Mouse (Mus musculus): ENCODE measurements at regions not wholly inside any gene's neighbourhood (a gene's known extent, or its start where the extent isn't known, plus 50 kb on each side); places are given as distances from the start of the nearest gene placed in this dataset.
"Not testable (repeated sequence)": the region's sequence is repeated elsewhere in the genome, so short reads cannot be mapped to it uniquely, and the experiment has no call there.

- no peak for DNase-seq
Observed at GRCm38 (mm10) chr10:14333344-14333743, 212.1 kb downstream of the Adgrg6 start.

- no peak for DNase-seq
Observed at GRCm38 (mm10) chr10:14332688-14333117, 212.8 kb downstream of the Adgrg6 start.

DNA sequence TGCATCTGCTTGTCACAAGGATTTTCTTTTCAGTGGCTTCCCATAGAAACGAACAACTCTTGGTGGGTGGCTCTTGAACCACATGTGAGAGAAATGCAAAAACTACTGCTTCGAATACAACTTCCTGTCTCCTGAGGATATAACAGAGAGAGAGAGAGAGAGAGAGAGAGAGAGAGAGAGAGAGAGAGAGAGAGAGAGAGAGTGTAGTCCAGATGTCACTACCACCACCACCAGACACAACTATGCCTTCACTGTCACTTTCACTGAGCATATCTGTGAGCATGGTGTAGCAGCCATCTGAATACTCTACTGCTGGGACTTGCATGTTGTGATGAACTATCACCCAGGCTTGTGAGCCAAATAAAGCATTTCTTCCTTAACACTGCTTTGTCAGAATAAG, 216.6 kb downstream of the Adgrg6 start:
- DNase-seq = no peak

DNA sequence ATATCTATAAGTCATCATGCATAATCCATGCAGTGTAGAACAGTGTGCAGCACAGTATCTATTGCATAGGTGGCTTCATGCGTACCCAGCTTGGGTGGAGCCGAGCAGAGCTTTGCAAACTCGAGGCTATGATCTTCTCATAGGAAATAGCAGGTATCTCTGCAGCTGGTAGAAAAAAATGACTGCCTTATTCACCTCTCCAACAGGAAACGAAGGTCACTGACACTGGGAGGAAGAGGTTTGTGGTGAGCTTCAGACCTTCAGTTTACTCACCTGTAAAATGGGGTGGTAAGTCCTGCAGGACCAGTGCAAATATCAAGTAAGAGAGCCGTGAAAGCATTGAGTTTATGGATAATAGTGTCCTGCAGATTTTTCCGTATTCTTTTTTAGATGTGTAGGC, 219.2 kb downstream of the Adgrg6 start:
- DNase-seq = no peak

- DNase-seq = peak; percentile 81
Observed at GRCm38 (mm10) chr10:14321503-14321902, 224.0 kb downstream of the Adgrg6 start.

GRCm38 (mm10) chr10:14315232-14315631, 230.2 kb downstream of the Adgrg6 start:
- no peak for DNase-seq

- DNase-seq = no peak
Observed at GRCm38 (mm10) chr10:14314607-14315006, 230.9 kb downstream of the Adgrg6 start.

- no peak for DNase-seq
Observed at GRCm38 (mm10) chr10:14314004-14314581, 231.4 kb downstream of the Adgrg6 start.

GRCm38 (mm10) chr10:14312959-14313358, 232.5 kb downstream of the Adgrg6 start:
- DNase-seq = no peak

DNA sequence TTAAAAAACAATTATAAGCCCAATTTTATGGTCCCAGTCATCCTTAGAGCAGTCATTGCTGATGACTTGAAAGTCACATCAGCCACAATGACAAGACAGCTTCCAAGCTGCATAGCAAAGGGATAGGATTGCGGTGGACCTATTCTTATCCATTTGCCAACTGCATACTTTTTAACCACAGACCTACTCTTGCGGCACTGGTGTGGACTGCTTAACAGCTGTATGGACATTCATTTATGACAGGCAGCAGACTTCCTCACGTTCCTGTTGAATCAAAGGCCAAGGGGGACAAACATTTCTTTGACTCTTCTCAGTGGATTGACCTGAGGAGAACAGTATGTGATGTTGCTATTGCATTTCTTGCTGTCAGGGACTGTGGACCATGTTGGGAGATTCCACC, 233.5 kb downstream of the Adgrg6 start:
- DNase-seq = no peak

DNA sequence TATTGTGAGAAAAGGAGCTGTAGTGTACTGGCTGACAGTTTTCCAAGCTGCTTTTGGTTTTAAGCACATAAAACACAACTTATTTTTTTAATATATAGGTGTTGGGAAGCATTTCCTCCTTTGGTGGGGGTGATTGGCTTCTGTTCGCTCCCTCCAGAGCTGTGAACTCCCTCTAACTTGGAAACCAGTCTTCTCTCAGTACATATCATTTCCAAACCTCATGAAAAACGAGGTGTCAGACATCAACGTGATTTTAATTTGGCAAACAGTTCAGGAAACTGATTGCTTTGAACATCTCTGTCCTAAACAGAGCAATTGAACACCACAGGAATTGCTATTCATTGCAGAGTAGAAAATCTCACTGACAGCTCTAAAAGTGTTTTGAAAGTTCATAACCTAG, 238.6 kb downstream of the Adgrg6 start:
- peak; percentile 7 for DNase-seq

DNA sequence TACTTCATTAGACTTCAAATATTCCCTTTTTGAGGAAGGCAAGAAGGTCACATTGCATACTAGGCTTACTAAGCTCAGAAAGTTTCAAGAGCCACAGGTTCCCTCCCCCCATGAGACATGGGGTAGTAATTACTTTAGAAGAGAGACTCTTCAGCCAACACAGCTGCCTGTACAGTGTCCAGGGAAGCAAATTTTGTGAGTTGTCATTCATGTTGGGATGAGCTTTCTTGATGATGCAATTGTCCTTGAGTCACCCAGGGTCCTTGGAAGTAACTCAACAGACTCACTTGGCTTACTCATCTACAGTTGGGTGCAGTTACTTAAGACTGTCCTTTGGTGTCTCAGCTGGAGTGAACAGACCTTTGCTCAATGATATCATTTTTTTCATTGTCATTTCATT, 242.0 kb downstream of the Adgrg6 start:
- DNase-seq = peak; percentile 10

DNA sequence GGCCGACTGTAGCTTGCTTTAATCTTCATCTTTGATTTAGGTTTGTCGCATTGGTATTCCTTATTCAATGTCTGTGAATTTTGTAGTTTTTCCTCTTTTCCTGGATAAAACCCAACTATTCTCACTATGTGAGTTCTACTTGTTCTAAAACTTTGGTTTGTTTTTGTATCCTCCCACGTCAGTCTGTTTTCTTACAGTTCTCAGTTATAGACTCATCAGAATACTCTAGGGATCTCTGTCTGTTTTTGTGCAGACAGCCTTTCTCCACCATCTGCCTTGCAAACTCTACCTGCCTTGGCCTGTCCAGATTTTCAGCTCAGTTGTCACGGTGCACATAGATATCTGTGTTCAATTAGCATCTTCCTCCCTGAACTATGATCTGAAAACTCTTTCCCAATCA, 249.3 kb downstream of the Adgrg6 start:
- no peak for DNase-seq

DNA sequence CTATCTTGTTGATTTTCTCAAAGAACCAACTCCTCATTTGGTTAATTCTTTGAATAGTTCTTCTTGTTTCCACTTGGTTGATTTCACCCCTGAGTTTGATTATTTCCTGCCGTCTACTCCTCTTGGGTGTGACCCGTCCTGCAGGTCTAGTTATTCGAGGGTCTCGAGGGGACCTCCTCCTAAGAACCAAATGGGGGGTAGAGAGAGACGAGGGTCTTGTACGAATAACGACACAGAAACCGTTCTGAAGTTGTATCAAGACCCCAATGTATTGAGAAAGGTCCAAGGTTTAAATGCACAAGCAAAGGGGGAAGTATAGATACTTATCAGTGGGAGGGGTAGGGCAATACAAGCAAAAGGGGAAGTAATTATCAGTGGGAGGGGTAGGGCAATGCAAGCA, 252.8 kb downstream of the Adgrg6 start:
- not testable (repeated sequence) for DNase-seq

DNA sequence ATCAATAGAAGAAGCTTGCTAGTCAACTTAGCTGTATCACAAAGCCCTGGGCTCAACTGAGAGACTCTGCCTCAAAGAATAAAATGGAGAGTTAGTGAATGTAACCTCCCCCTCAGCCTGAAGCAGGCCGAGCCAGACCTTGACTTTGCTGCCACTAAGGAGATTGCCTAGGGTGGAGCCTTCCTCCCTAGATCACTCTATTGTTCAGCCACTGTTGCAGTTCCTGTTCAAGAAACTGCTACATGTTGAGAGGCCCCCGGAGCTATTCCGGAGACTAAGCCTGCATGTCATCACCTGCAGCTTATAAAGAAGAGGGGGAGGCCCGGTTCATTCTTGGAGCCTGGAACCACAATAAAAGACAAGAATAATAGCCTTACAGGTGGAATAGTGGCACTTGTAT, 257.9 kb downstream of the Adgrg6 start:
- no peak for DNase-seq

DNA sequence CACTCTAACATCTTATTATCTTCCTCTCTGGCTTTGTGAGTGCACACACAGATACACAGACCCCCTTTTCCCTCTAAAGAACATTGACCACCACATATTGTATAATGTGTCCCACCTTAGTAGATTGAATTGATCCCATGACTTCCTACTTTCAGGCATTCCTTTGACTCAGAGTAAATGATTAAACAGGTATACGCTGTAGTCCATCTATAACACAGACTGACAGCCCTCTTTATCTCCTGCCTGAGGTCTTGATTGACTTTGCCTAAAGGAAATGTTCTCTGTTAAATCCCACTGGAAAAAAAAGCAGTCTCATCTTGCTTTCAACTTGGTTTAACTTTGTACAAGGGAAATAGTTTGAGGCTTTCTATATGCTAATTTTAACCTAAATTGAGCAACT, 268.8 kb downstream of the Adgrg6 start:
- no peak for DNase-seq

DNA sequence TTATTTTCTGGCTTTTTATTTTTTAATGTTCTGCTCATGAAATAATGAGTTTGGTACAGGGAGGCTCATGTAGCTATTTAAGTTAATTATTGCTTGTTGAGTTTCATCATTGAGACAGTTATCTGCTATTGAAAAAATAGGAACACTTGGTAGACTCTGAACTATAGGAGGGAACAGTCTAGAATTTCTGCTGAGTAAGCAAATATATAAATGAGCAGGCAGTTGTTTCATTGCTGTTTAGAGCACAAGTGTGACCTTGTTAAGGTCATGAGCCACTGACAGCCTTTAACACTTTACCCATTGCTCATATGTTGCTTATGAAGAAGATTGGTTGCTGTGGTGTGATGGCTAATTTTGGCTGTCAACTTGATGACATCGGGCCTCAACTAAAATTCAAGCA, 270.0 kb downstream of the Adgrg6 start:
- no peak for DNase-seq

- no peak for DNase-seq
Observed at GRCm38 (mm10) chr10:14270008-14270407, 275.5 kb downstream of the Adgrg6 start.

- no peak for DNase-seq
Observed at GRCm38 (mm10) chr10:14267641-14268040, 277.8 kb downstream of the Adgrg6 start.

DNA sequence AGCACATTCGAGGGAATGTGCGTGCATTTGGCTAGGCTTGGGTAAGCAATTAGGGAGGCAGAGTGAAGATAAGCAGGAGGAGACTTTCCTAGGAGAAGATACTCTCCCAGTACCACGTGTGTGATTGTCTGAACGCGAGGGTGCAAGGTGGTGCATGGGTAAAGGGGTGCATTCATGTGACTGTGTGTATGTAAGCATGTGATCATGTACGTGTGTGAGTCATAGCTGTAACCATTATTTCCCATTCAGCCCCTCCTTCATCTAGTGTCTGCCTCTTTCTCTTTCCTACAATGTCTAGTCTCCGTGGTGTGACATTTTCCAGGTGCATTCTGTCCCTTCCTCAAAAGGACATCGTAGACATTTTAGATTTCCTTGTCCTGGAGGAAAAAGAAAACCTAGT, 273.8 kb downstream of the Hivep2 start:
- DNase-seq = no peak

DNA sequence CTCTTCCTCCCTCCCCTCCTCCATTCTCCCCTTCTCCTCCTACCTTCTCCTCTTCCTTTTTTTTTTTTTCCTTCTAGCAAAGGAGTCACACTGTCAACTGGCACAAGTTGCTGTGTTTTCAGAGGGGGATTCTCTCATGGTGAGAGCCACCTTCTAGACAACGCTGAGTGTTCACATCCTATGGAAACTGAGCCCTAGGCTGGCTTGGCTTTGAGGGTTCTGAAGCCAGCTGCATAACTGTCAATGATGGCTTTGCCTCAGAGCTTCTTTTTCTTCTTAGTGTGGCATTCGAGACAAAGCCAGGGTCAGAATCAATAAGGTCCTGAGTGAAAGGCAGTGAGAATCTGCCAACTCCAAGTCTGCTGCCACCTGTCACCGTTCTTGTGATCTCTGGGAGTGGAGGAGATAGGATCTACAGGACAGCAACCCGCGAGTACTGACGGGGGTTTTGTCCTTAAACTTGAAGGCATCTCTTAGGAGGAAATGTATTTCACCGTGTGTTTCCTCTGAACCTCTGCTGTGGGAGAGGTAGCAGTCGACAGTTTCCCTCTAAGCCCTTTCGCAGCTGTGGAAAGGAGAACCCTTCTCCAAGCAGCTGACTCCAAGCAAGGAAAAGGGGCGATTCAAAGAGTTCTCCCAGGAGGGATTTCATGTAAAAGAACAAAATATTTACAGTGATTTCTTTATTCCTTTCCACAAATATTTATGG, 269.2 kb downstream of the Hivep2 start:
- DNase-seq = no peak

DNA sequence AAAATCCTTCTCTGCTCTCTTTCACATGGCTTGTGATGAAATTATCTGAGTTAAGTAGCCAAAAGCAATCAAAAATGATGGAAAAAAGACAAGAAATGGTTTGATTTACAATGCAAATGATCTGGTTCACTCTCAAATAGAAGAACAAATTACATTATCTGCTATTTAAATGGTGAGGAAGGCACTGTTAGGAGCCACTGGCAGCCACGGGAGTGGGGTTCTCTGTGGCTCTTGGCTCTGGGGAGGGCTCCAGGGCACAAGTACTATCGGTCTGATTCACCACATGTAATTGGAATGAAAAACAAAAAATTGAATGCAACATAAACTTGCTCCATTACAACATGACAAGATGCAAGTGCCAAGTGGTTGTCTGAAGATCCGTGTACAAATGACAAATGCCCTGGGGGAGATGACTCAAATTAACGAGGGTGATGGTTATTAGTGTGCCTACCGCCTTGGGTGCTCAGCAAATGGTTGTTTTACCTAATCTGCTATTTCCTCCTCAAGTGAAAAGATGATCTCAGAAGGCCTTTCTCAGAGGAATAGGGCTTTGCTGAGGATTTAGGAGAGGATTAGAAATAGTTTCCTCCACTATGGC, 268.2 kb downstream of the Hivep2 start:
- no peak for DNase-seq

DNA sequence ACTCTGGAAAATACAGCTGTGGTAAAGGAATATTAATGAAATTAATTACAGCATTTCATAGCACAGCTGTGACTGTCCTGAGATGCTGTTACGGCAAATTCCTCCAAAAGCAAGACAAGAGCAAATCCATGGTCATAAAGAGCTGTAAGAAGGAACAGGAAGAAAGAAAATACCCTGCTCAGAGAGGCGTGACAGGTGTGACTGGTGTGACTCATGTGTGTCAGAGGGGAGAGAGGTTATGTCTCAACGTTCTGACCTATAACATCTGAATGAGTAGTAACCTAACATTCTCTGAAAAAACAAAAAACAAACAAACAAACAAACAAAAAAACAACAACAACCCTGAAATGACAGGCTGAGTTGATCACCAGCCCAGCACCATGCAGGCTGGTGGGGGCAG, 267.5 kb downstream of the Hivep2 start:
- no peak for DNase-seq

DNA sequence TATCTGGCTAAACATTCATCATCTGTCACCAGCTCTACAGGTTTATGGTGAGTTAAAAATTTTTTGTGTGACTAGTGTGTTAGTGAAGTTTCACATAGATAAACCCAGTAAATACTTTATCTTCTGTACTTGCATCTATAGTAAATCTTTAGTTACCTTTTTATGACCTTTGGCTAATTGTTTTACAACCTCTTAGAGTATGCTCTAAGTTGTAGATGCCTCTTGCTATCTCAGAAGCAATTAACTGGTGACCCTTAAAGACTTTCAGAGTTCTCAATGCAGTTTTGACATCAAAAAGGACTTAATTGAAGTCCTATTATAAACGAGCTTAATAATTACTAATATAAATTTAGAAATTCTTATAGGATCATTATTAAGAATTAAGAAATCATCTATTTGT, 265.6 kb downstream of the Hivep2 start:
- no peak for DNase-seq

- DNase-seq = no peak
Observed at GRCm38 (mm10) chr10:14217284-14217683, 251.4 kb downstream of the Hivep2 start.

Measured in lung, postnatal 10 days (tissue).